Mouse (Mus musculus) left cerebral cortex, postnatal 10 days (tissue): ENCODE results near the gene Slc17a1. TPM values are rescaled to one million over a fixed set of nuclear protein-coding genes. Genes with fewer than 3 reads are reported as not detected.

ENCODE experiments used
- DNase-seq, 2 experiments: peaks; one replicate each; pipeline ENCODE4 v3.0.0; 2021 to 2022; ENCODE audit warnings: low spot score in 2 of 2, mixed read lengths in 1 of 2; ENCODE audit errors: extremely low spot score in 1 of 2
- intact Hi-C: fragments of 180-260 bp; cut with DNase I; formaldehyde crosslinking; loops from one replicate; pipeline ENCODE4 v1.15.1; 2025
- microRNA-seq: library from miRNA; unstranded; fragments of <30 nt; microRNA quantifications from one replicate; pipeline ENCODE4 v1.2.0, GENCODE M21; 2022
- total RNA-seq, 2 experiments: library from RNA; stranded (reverse); gene quantifications; 2 replicates each; pipeline ENCODE4 v1.2.3; 2021

Slc17a1 gene
- total RNA-seq, 2 experiments from 2014 or later = not detected

GRCm38 (mm10) chr13:23938699-23939098 lies 71.1 kb downstream of the Slc17a1 start:
- DNase-seq = peak; percentile 42 to 50
- intact Hi-C loops = no loop called here

DNA sequence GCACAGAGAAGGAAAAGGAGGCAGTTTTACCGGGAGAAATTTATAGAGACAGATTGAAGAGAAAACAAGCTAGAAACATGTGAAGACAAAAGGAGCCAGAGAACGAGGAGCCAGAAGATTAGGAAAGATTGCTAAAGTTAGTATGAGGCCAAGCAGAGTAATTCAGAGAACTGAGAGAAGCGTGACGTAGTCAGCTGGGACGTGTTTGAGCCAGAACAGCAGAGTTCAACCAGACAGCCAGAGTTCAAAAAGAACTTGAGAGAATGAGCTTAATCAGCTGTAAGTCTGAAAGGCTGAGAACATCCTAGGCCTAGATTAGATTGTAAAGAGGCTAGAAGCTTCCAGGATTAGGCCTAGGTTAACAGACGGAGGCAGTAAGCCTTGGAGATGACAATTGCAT lies 72.7 kb downstream of the Slc17a1 start:
- no peak for DNase-seq
- intact Hi-C loops = no loop called here

DNA sequence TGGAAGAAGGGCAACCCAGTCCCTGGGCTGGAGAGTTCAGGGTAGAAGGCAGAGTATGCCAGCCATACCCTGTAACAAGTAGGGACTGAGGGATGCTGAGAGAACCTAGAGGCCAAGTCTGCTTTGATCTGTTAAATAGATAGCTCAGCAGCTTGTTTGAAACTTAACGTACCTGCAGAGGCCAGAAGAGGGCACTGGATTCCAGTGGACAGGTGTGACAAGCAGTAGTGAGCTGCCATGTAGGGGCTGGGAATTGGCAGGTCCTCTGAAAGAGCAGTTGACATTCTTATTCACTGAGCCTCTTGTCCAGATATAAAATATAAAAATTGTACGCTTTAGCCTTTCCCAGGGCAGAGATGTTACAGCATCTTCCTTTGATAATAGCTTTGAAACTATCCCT lies 75.3 kb downstream of the Slc17a1 start:
- intact Hi-C loops = no loop called here

More for the DNA sequence above, 75.3 kb downstream of the Slc17a1 start:
- DNase-seq = no peak

Small RNA genes within 50 kb of the gene (microRNA-seq; reads per million reads assigned to microRNA genes)
- not detected for gene Gm44344

Other genes starting within 250 kb of the Slc17a1 start
- gene Hist1h2be, start 246.6 kb upstream of the Slc17a1 start, total RNA-seq = 1 to 10 TPM; 6.8 to 7.2 TPM
- 10 to 100 TPM; 62.5 to 68.0 TPM for gene Hist1h1e, start 245.2 kb upstream of the Slc17a1 start, total RNA-seq
- gene Hist1h2ac, start 183.8 kb upstream of the Slc17a1 start, total RNA-seq = 1 to 10 TPM; 2.4 to 2.9 TPM
- 10 to 100 TPM; 17.4 to 21.2 TPM for gene Hist1h2bc, start 183.6 kb upstream of the Slc17a1 start, total RNA-seq
- gene Hist1h1t, start 171.9 kb upstream of the Slc17a1 start, total RNA-seq = not detected
- gene Hist1h4c, start 169.3 kb upstream of the Slc17a1 start, total RNA-seq = 100 to 1,000 TPM in 1 of 2 experiments, 10 to 100 TPM in 1; 94.0 to 104 TPM
- gene Hfe, start 156.9 kb upstream of the Slc17a1 start, total RNA-seq = 1 to 10 TPM; 2.0 to 2.5 TPM
- gene Hist1h1c, start 128.9 kb upstream of the Slc17a1 start, total RNA-seq = 10 to 100 TPM; 75.9 to 81.0 TPM
- gene Hist1h3c, start 122.1 kb upstream of the Slc17a1 start, total RNA-seq = 10 to 100 TPM; 13.2 to 15.0 TPM
- gene Hist1h2bb, start 121.0 kb upstream of the Slc17a1 start, total RNA-seq = 10 to 100 TPM; 25.4 to 26.6 TPM
- 10 to 100 TPM; 43.9 to 44.2 TPM for gene Hist1h2ab, start 116.6 kb upstream of the Slc17a1 start, total RNA-seq
- 10 to 100 TPM; 37.4 to 47.0 TPM for gene Hist1h3b, start 115.5 kb upstream of the Slc17a1 start, total RNA-seq
- 10 to 100 TPM; 79.7 to 80.1 TPM for gene Hist1h4b, start 110.7 kb upstream of the Slc17a1 start, total RNA-seq
- 10 to 100 TPM; 77.4 to 83.3 TPM for gene Hist1h4a, start 106.5 kb upstream of the Slc17a1 start, total RNA-seq
- gene Hist1h3a, start 105.4 kb upstream of the Slc17a1 start, total RNA-seq = 10 to 100 TPM; 53.3 to 58.4 TPM
- 10 to 100 TPM; 32.9 to 36.8 TPM for gene Hist1h1a, start 104.1 kb upstream of the Slc17a1 start, total RNA-seq
- under 1 TPM; 0.36 to 0.54 TPM for gene Trim38, start 97.8 kb upstream of the Slc17a1 start, total RNA-seq
- gene Slc17a2, start 60.8 kb upstream of the Slc17a1 start, total RNA-seq = not detected
- gene Slc17a3, start 28.3 kb upstream of the Slc17a1 start, total RNA-seq = under 1 TPM; 0.19 to 0.28 TPM
- gene Slc17a4, start 47.3 kb downstream of the Slc17a1 start, total RNA-seq = not detected
- not detected for gene Hist1h2ba, start 66.4 kb downstream of the Slc17a1 start, total RNA-seq
- gene Hist1h2aa, start 66.7 kb downstream of the Slc17a1 start, total RNA-seq = not detected
- under 1 TPM; 0.64 to 0.83 TPM for gene Scgn, start 123.5 kb downstream of the Slc17a1 start, total RNA-seq